Mouse (Mus musculus): ENCODE results near the gene Csad.
"Not testable (repeated sequence)": the region's sequence is repeated elsewhere in the genome, so short reads cannot be mapped to it uniquely, and the experiment has no call there.

Gene Csad

GRCm38 (mm10) chr15:102235371-102236027 lies 31.0 kb upstream of the Csad start:
- DNase-seq (ENCODE audit: low spot score in 2 of 2) = no peak

GRCm38 (mm10) chr15:102233896-102234295 lies 29.4 kb upstream of the Csad start:
- DNase-seq (ENCODE audit: low spot score in 2 of 2) = no peak

GRCm38 (mm10) chr15:102232764-102233163 lies 28.2 kb upstream of the Csad start:
- no peak for DNase-seq (ENCODE audit: low spot score in 2 of 2)

- no peak for DNase-seq (ENCODE audit: low spot score in 2 of 2)
Measured at GRCm38 (mm10) chr15:102231748-102232147, 27.2 kb upstream of the Csad start, which contains the start of gene Itgb7. Gene Itgb7, minus strand, starts transcription at chr15:102231944.

- DNase-seq (ENCODE audit: low spot score in 2 of 2) = no peak
Measured at GRCm38 (mm10) chr15:102230408-102231321, 26.1 kb upstream of the Csad start.

GRCm38 (mm10) chr15:102225619-102226018 lies 21.1 kb upstream of the Csad start:
- DNase-seq (ENCODE audit: low spot score in 2 of 2) = not testable (repeated sequence)

GRCm38 (mm10) chr15:102224992-102225617 lies 20.6 kb upstream of the Csad start:
- no peak for DNase-seq (ENCODE audit: low spot score in 2 of 2)

- peak; percentile 49 to 62 for DNase-seq (ENCODE audit: low spot score in 2 of 2)
Measured at GRCm38 (mm10) chr15:102224186-102224991, 19.9 kb upstream of the Csad start.

- DNase-seq (ENCODE audit: low spot score in 2 of 2) = no peak
Measured at GRCm38 (mm10) chr15:102222386-102222785, 17.9 kb upstream of the Csad start.

- DNase-seq (ENCODE audit: low spot score in 2 of 2) = no peak
Measured at GRCm38 (mm10) chr15:102217325-102217724, 12.8 kb upstream of the Csad start.

- DNase-seq (ENCODE audit: low spot score in 2 of 2) = no peak
Measured at GRCm38 (mm10) chr15:102216459-102217228, 12.1 kb upstream of the Csad start.

GRCm38 (mm10) chr15:102215624-102216023 lies 11.1 kb upstream of the Csad start:
- DNase-seq (ENCODE audit: low spot score in 2 of 2) = no peak

- DNase-seq (ENCODE audit: low spot score in 2 of 2) = no peak
Measured at GRCm38 (mm10) chr15:102214132-102214531, 9.6 kb upstream of the Csad start.

- DNase-seq (ENCODE audit: low spot score in 2 of 2) = no peak
Measured at GRCm38 (mm10) chr15:102211895-102212294, 7.4 kb upstream of the Csad start.

GRCm38 (mm10) chr15:102210816-102211215 lies 6.3 kb upstream of the Csad start:
- no peak for DNase-seq (ENCODE audit: low spot score in 2 of 2)

GRCm38 (mm10) chr15:102209114-102209513 lies 4.6 kb upstream of the Csad start:
- DNase-seq (ENCODE audit: low spot score in 2 of 2) = no peak

GRCm38 (mm10) chr15:102208092-102208561 lies 3.6 kb upstream of the Csad start:
- no peak for DNase-seq (ENCODE audit: low spot score in 2 of 2)

- no peak for DNase-seq (ENCODE audit: low spot score in 2 of 2)
Measured at GRCm38 (mm10) chr15:102207351-102207750, 2.8 kb upstream of the Csad start.

GRCm38 (mm10) chr15:102205779-102206178 lies 1.3 kb upstream of the Csad start:
- DNase-seq (ENCODE audit: low spot score in 2 of 2) = peak in 1 of 2 experiments; percentile 46

GRCm38 (mm10) chr15:102203835-102204381 lies 616 bp downstream of the Csad start:
- peak; percentile 47 to 55 for DNase-seq (ENCODE audit: low spot score in 2 of 2)

All from frontal cortex, postnatal 14 days (tissue).